Mouse (Mus musculus): Measurements from ENCODE around the gene Mrpl53. TPM values are rescaled to one million over a fixed set of nuclear protein-coding genes. Genes with fewer than 3 reads are reported as not detected.

The Mrpl53 gene
- polyA plus RNA-seq, 1 experiment from 2014 or later: 90.2 TPM

DNA sequence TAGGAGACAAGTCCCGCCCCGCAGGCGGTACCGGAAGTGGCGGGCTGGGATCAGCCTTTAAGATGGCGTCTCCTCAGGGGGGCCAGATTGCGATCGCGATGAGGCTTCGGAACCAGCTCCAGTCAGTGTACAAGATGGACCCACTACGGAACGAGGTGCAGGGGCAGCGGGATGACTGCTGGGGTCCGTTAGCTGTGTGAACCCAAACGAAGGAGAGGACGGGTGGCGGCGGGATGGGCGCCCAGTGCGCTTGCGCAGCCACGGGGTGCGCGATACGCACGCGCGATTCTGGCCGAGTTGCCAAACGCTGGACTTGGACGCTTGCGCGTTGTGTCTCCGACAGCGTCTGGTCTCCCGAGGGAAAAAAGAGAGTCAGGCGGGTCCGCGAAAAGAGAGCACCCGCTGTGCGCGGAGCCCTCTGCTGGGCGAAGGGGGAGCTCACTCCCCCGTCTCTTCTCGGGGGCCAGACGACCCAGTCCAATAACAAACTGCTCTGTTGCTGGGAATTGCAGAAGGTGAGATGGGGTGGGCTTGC is 30.4 kb upstream of the Mrpl53 start:
- Histone ChIP-seq H3K27me3 (ENCODE audit: insufficient read depth, low read length) (peaks cover 30% of the 10 kb centered on the region), H3K4me2 (ENCODE audit: low read depth, low read length) (peak overlapping the region; percentile 99), H3K9me3 (ENCODE audit: low read length) (no peaks in the 10 kb centered on the region), H3K36me3 (replicated peaks; ENCODE audit: insufficient read depth, low read length) (peaks cover 2% of the 10 kb centered on the region; the same call in 1 of the 2 replicates), H3K27ac (ENCODE audit: low read depth) (peak overlapping the region; percentile 82), H3K9ac (replicated peaks) (peak overlapping the region; percentile 84), H3K4me3 (ENCODE audit: low read depth, low read length) (peak overlapping the region; percentile 91), H3K4me1 (ENCODE audit: insufficient read depth) (peaks cover 18% of the 10 kb centered on the region)
- ATAC-seq (peak; percentile 94), DNase-seq (peak; percentile 100)
- TF ChIP-seq EP300 (IDR thresholded peaks at IDR 0.05; ENCODE audit: low read depth): no peak
- TF ChIP-seq CTCF (IDR thresholded peaks at IDR 0.05; ENCODE audit: low read depth): peak; percentile 74
- WGBS (ENCODE audit: insufficient replicate concordance): under 1% methylated on average over 46 of the region's 46 CpGs

GRCm38 (mm10) chr6:83080210-83080609 is 28.6 kb upstream of the Mrpl53 start:
- H3K4me3 ChIP-seq (ENCODE audit: low read depth, low read length): no peak overlapping the region
- no peaks in the 10 kb centered on the region for H3K9me3 ChIP-seq (ENCODE audit: low read length)
- DNase-seq: no peak
- no peak for ATAC-seq
- 79% methylated on average over 5 of the region's 5 CpGs for WGBS (ENCODE audit: insufficient replicate concordance)
- H3K27me3 ChIP-seq (ENCODE audit: insufficient read depth, low read length): peaks cover 34% of the 10 kb centered on the region
- peaks cover 22% of the 10 kb centered on the region for H3K4me1 ChIP-seq (ENCODE audit: insufficient read depth)
- no peak overlapping the region for H3K9ac ChIP-seq (replicated peaks)
- peaks cover 2% of the 10 kb centered on the region; the same call in 1 of the 2 replicates for H3K36me3 ChIP-seq (replicated peaks; ENCODE audit: insufficient read depth, low read length)
- H3K27ac ChIP-seq (ENCODE audit: low read depth): no peak overlapping the region
- TF ChIP-seq EP300 (IDR thresholded peaks at IDR 0.05; ENCODE audit: low read depth): no peak
- no peak for TF ChIP-seq CTCF (IDR thresholded peaks at IDR 0.05; ENCODE audit: low read depth)
- H3K4me2 ChIP-seq (ENCODE audit: low read depth, low read length): no peak overlapping the region

- Histone ChIP-seq H3K4me2 (ENCODE audit: low read depth, low read length) (no peak overlapping the region), H3K27ac (ENCODE audit: low read depth) (no peak overlapping the region), H3K4me1 (ENCODE audit: insufficient read depth) (peaks cover 25% of the 10 kb centered on the region), H3K9me3 (ENCODE audit: low read length) (no peaks in the 10 kb centered on the region), H3K9ac (replicated peaks) (no peak overlapping the region), H3K4me3 (ENCODE audit: low read depth, low read length) (no peak overlapping the region), H3K36me3 (replicated peaks; ENCODE audit: insufficient read depth, low read length) (peaks cover 2% of the 10 kb centered on the region; the same call in 1 of the 2 replicates), H3K27me3 (ENCODE audit: insufficient read depth, low read length) (peaks cover 55% of the 10 kb centered on the region)
- peak; percentile 58 for ATAC-seq
- TF ChIP-seq EP300 (IDR thresholded peaks at IDR 0.05; ENCODE audit: low read depth) (no peak), CTCF (IDR thresholded peaks at IDR 0.05; ENCODE audit: low read depth) (no peak)
- no peak for DNase-seq
- 29% methylated on average over 5 of the region's 5 CpGs for WGBS (ENCODE audit: insufficient replicate concordance)
These were observed 25.3 kb upstream of the Mrpl53 start for GRCm38 (mm10) chr6:83083497-83083896.

DNA sequence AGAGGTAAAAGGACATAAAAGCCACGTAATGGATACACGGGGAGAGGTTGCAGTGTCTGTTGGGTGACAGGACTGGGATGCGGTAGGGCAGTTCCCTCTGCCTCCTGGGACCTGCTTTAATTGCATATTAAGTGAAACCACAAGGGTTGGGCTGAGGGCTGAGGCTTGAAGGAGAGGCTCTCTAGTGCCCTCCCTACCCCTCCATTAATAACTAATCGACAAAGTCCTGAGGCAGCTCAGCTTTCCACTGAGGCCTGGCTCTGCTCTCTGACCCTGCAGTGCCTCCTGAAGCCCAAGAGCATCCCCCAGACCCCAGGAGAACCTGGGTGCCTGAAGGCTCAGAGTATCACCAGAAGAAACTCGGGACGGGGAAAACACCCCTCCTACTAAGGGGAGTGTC is 24.4 kb upstream of the Mrpl53 start:
- Histone ChIP-seq H3K9ac (replicated peaks) (no peak overlapping the region), H3K4me3 (ENCODE audit: low read depth, low read length) (no peak overlapping the region), H3K4me2 (ENCODE audit: low read depth, low read length) (no peak overlapping the region), H3K36me3 (replicated peaks; ENCODE audit: insufficient read depth, low read length) (peaks cover 2% of the 10 kb centered on the region; the same call in 1 of the 2 replicates), H3K4me1 (ENCODE audit: insufficient read depth) (peaks cover 16% of the 10 kb centered on the region), H3K27me3 (ENCODE audit: insufficient read depth, low read length) (peaks cover 63% of the 10 kb centered on the region), H3K27ac (ENCODE audit: low read depth) (no peak overlapping the region), H3K9me3 (ENCODE audit: low read length) (no peaks in the 10 kb centered on the region)
- no peak for TF ChIP-seq EP300 (IDR thresholded peaks at IDR 0.05; ENCODE audit: low read depth)
- TF ChIP-seq CTCF (IDR thresholded peaks at IDR 0.05; ENCODE audit: low read depth): no peak
- ATAC-seq: no peak
- WGBS (ENCODE audit: insufficient replicate concordance): 18% methylated on average over 6 of the region's 6 CpGs
- no peak for DNase-seq

GRCm38 (mm10) chr6:83086121-83087035 is 22.5 kb upstream of the Mrpl53 start, which contains the start of gene Lbx2:
Lbx2 (plus strand) TSS chr6:83086367.
- TF ChIP-seq CTCF (IDR thresholded peaks at IDR 0.05; ENCODE audit: low read depth): no peak
- no peak for TF ChIP-seq EP300 (IDR thresholded peaks at IDR 0.05; ENCODE audit: low read depth)
- no peak for DNase-seq
- H3K36me3 ChIP-seq (replicated peaks; ENCODE audit: insufficient read depth, low read length): peaks cover 2% of the 10 kb centered on the region; the same call in 1 of the 2 replicates
- H3K27me3 ChIP-seq (ENCODE audit: insufficient read depth, low read length): peaks cover 66% of the 10 kb centered on the region
- H3K4me1 ChIP-seq (ENCODE audit: insufficient read depth): peaks cover 12% of the 10 kb centered on the region
- H3K4me3 ChIP-seq (ENCODE audit: low read depth, low read length): peak within 1 kb of the TSS; percentile 21
- no peak within 1 kb of the TSS for H3K27ac ChIP-seq (ENCODE audit: low read depth)
- no peak within 1 kb of the TSS for H3K9ac ChIP-seq (replicated peaks)
- no peaks in the 10 kb centered on the region for H3K9me3 ChIP-seq (ENCODE audit: low read length)
- peak within 1 kb of the TSS; percentile 55 for H3K4me2 ChIP-seq (ENCODE audit: low read depth, low read length)
- no peak for ATAC-seq
- 4% methylated on average over 35 of the region's 42 CpGs for WGBS (ENCODE audit: insufficient replicate concordance)

Data from liver, postnatal 0 days (tissue).